Mouse (Mus musculus) heart, adult 2 months (tissue): ENCODE data around the gene Fam71f1.

Experiments used
- CTCF ChIP-seq: fragments of 200-600 bp; IDR thresholded peaks from 2 replicates; pipeline ENCODE4 v1.8.1; 2022; ENCODE audit warnings: antibody characterized with exemption, mild to moderate bottlenecking, moderate library complexity
- EP300 ChIP-seq: fragments of 200-500 bp; IDR thresholded peaks from 2 replicates; pipeline ENCODE4 v1.6.1; 2011; ENCODE audit warnings: low read depth, low read length, control low read depth; ENCODE audit not compliant: insufficient read depth
- POLR2A ChIP-seq: fragments of 200-500 bp; IDR thresholded peaks from 2 replicates; pipeline ENCODE4 v1.6.1; 2011; ENCODE audit warnings: mild to moderate bottlenecking, low read depth, low read length, control low read depth; ENCODE audit not compliant: insufficient read depth

- TF ChIP-seq CTCF (no peak), EP300 (no peak), POLR2A (no peak)
These were observed 40.4 kb downstream of the Fam71f1 start for GRCm38 (mm10) chr6:29359386-29359785.
